Mouse (Mus musculus) gastrocnemius, postnatal 14 days (tissue): ENCODE data around the gene Vmn1r188. TPM values are rescaled to one million over a fixed set of nuclear protein-coding genes. Genes with fewer than 3 reads are reported as not detected.
"Not testable (repeated sequence)": the region's sequence is repeated elsewhere in the genome, so short reads cannot be mapped to it uniquely, and the experiment has no call there.

Experiments
- DNase-seq: peaks from one replicate; pipeline ENCODE4 v3.0.0; 2021; ENCODE audit warnings: mixed read lengths
- intact Hi-C: fragments of 180-260 bp; cut with DNase I; formaldehyde crosslinking; loops from one replicate; pipeline ENCODE4 v1.15.1; 2025; ENCODE audit warnings: low total_unique reads
- microRNA-seq, 2 experiments: library from miRNA; unstranded; fragments of <30 nt; microRNA quantifications; one replicate each; pipeline ENCODE4 v1.2.0; 2021
- total RNA-seq, 2 experiments: library from RNA; stranded (reverse); gene quantifications; 2 replicates each; pipeline ENCODE4 v1.2.3; 2021

The Vmn1r188 gene
- total RNA-seq, 2 experiments from 2014 or later = not detected

DNA sequence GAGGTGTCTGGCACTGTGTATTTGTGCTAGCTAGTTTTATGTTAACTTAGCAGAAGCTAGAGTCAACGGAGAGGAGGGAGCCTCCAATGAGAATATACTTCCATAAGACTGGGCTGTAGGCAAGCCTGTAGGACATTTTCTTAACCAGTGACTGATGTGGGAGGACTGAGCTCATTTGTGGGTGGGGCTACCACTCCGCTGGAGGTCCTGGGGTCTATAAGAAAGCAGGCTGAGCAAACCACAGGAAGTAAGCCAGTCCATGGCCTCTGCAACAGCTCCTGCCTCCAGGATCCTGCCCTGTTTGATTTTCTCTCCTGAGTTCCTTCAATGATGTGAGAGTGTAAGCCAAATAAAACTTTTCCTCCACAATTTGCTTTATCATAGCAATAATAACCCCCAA is 38.9 kb upstream of the Vmn1r188 start:
- intact Hi-C loops = no loop called here
- DNase-seq = no peak

DNA sequence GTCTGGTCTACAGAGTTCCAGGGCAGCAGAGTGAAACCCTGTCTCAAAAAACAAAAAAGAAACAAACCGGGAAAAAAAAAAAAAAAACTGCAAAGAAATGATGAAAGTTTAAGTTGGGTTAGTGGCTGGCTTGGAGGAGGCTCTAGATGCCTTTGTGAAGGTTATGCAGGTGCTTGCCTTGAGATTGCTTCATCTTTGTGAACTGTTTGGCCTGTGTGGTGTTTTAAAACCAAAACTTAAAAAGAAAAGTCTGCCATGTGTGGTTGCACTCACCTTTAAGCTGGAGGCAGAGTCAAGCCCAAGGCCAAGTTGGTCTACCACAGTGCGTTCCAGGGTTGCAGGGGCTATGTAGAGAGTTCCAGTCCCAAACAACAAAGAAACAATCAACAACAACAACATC is 35.2 kb upstream of the Vmn1r188 start:
- intact Hi-C loops = no loop called here
- DNase-seq = no peak

DNA sequence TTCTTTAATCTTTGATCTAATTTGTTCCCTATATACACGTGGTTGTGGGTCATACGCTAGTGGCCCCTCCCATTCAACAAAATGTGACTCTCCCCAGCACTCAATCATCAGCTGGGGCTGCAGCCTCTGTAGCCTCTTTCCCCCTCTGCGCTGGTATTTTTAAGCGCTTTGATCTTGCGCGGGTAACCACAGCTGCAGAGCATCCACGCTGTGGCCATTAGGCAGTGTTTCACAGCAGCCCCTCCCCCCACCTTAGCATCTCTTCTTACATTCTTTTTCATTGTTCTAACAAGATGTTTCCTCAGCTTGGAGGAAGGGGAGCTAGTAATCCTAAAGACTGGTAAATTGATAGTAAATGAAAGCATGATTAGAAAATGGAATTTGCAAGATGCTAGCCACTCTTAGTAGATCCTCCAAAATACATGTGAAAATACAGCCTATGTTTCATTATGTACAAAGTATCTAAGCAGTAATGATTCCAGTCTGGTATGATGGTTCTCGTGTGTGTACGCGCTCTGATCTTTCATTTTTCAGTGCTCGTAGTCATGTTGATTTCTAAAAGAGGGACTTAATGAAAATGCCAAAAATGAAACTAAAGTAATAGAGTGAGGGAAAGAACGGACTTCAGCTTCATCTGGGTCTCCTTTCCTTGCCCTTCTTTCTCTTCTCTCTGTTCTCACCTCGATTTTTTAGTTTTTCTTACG is 34.4 kb upstream of the Vmn1r188 start:
- intact Hi-C loops = no loop called here
- no peak for DNase-seq

GRCm38 (mm10) chr13:22050591-22051522 is 33.4 kb upstream of the Vmn1r188 start:
- DNase-seq = peak; percentile 87
- intact Hi-C loops = no loop called here

DNA sequence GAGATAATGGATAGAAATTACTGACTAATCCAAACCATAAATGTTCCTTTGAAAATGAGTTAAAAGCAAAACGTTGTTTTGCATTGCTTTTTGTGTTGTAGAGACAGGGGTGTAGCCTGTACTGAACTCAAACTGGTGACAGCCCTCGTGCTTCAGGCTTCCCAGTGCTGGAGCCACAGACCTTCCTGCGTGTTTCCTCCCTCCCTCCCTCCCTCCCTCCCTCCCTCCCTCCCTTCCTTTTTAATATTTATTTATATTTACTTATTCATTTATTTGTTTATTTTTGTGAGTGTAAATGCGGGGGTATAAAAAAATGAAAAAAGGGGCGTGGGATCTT is 32.7 kb upstream of the Vmn1r188 start:
- intact Hi-C loops = no loop called here
- DNase-seq = no peak

GRCm38 (mm10) chr13:22053754-22054153 is 30.5 kb upstream of the Vmn1r188 start:
- no peak for DNase-seq
- intact Hi-C loops = no loop called here

DNA sequence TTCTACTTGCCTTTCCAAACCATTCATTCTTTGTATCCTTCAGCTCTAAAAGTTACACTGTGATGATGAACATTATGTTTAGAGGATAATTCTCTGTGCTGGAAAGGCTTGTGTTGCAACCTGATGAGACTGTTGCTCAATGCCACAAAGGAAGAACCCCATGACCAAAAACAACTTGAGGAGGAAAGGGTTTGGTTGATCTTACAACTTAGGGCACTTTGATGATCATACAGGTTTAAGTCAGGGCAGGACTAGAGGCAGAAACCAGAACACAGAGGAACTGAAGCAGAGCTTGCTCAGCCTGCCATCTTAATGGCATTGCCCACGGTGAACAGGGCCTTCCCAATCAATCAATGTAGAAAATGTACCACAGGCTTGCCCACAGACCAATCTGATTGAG is 22.8 kb upstream of the Vmn1r188 start:
- no peak for DNase-seq
- intact Hi-C loops = no loop called here

DNA sequence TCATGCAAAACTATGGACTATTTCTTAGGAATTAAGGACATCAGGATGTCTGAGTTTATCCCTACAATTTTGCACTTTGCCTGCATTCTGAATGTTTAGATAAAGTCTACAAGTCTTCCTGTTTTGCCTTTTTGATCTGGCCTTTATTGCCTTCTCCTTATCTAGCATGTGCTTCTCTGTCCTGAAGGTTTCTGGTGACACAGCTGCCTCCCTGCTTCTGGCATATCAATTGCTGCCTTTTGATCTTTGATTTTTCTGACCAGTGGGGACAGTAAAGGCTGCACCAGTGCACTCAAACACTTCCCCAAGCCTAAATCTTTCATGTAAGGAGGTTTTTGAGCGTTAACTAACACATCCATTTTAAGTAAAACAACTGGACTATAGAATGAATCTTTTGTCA is 20.8 kb upstream of the Vmn1r188 start:
- intact Hi-C loops = no loop called here
- DNase-seq = no peak

DNA sequence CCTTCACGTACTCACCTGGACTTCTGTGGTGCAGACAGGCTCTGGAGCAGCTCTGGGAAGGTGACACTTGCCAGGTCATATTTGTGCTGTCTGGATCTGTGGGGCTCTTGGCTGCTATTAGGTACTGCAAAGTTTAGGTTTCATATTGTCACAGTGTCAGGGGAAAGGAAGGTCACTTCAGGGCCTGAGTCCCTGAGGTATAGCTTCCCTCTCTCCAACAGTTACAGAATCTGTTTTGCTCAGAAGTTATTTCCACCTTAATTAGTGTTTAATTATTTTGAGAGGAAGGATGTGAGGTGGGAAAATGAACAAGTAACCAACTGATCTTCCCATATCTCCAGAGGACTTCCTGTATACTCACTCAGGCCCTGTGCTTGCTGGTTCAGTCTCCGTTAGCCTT is 21.5 kb downstream of the Vmn1r188 start, which contains the start of gene Vmn1r189:
Vmn1r189 (minus strand) TSS at position 101 of the 400 bp plus-strand sequence.
- intact Hi-C loops, DNase-seq: not testable (repeated sequence)

- DNase-seq, intact Hi-C loops: not testable (repeated sequence)
Observed at GRCm38 (mm10) chr13:22136495-22137293, 52.5 kb downstream of the Vmn1r188 start.

Small RNA genes within 50 kb of the gene (microRNA-seq; reads per million reads assigned to microRNA genes)
- gene Gm26300 = 0 reads per million in 2 experiments
- 0 reads per million in 2 experiments for gene Gm44390
- gene Gm44486 = 0 reads per million in 2 experiments

Other genes with a start within 250 kb of the Vmn1r188 start
- gene Zfp184, start 139.3 kb upstream of the Vmn1r188 start, total RNA-seq = under 1 TPM; 0.33 to 0.38 TPM
- gene Pom121l2, start 103.2 kb upstream of the Vmn1r188 start, total RNA-seq = not detected
- gene Prss16, start 74.7 kb upstream of the Vmn1r188 start, total RNA-seq = not detected
- gene Hist1h2ah, start 48.9 kb upstream of the Vmn1r188 start, total RNA-seq = 10 to 100 TPM; 45.8 to 69.2 TPM
- gene Hist1h2bk, start 48.6 kb upstream of the Vmn1r188 start, total RNA-seq = 10 to 100 TPM; 80.3 to 90.2 TPM
- 10 to 100 TPM; 46.4 to 49.7 TPM for gene Hist1h4i, start 43.1 kb upstream of the Vmn1r188 start, total RNA-seq
- gene Hist1h2ag, start 41.5 kb upstream of the Vmn1r188 start, total RNA-seq = 10 to 100 TPM; 40.6 to 42.0 TPM
- gene Hist1h2bj, start 41.2 kb upstream of the Vmn1r188 start, total RNA-seq = 10 to 100 TPM; 41.8 to 44.7 TPM
- not detected for gene Vmn1r189, start 21.4 kb downstream of the Vmn1r188 start, total RNA-seq
- not detected for gene Vmn1r191, start 99.5 kb downstream of the Vmn1r188 start, total RNA-seq
- not detected for gene Vmn1r192, start 106.7 kb downstream of the Vmn1r188 start, total RNA-seq
- not detected for gene Vmn1r193, start 138.7 kb downstream of the Vmn1r188 start, total RNA-seq
- gene Vmn1r194, start 159.8 kb downstream of the Vmn1r188 start, total RNA-seq = not detected
- not detected for gene Vmn1r195, start 186.1 kb downstream of the Vmn1r188 start, total RNA-seq
- gene Vmn1r196, start 205.5 kb downstream of the Vmn1r188 start, total RNA-seq = not detected
- gene Vmn1r197, start 240.1 kb downstream of the Vmn1r188 start, total RNA-seq = not detected